Mouse (Mus musculus): Measurements from ENCODE around the gene Fam189b. TPM values are rescaled to one million over a fixed set of nuclear protein-coding genes. Genes with fewer than 3 reads are reported as not detected.

Fam189b gene
- total and polyA plus RNA-seq, 3 experiments: 1.1 to 8.4 (median 2.2) TPM

DNA sequence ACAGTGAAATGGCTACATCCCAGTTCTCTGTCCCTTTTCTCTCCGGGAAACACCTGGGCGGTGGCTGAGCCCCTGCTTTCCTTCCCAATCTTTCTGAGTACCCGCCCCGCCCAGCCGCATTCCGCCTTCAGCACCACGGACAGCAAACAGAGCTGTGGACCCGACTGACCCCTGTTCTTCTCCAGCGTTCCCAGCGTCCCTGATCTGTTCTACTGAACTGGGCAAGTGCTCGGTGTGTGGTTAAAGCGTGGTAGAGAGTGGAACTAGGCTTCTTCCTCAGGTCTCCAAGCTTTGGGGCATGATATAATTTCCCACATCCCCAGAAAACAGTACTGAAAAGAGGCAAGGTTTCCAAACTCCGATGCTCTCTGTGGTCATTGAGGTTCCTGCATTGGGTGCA, 23.7 kb upstream of the Fam189b start:
- Histone ChIP-seq H3K4me3 (replicated peaks in 1 of 3; ENCODE audit: low read depth in 2 of 3, low read length in 2 of 3, poor library complexity in 1 of 3) (peak overlapping the region; percentile 44 to 78 (median 58)), H3K4me2 (ENCODE audit: insufficient read depth, low read depth, poor library complexity, severe bottlenecking) (peak overlapping the region; percentile 79), H3K9me3 (replicated peaks; ENCODE audit: low read length) (no peaks in the 10 kb centered on the region), H3K36me3 (replicated peaks in 1 of 2; ENCODE audit: control insufficient read depth in 1 of 2, insufficient read depth in 1 of 2, low read length in 1 of 2) (peaks cover 0 to 9% of the 10 kb centered on the region in 2 experiments), H3K79me2 (replicated peaks; ENCODE audit: control insufficient read depth, extremely low read depth, insufficient read depth, poor library complexity, severe bottlenecking) (no peaks in the 10 kb centered on the region), H3K4me1 (ENCODE audit: control insufficient read depth in 1 of 2, insufficient read depth in 2 of 2) (peaks cover 0 to 32% of the 10 kb centered on the region in 2 experiments; a peak in 3 of 4 replicates), H3K27me3 (replicated peaks) (no peaks in the 10 kb centered on the region), H3K9ac (ENCODE audit: insufficient read depth, low read depth) (0 out of 2 replicates have a peak overlapping the region, but pooled peaks have one; percentile 36), H3K27ac (ENCODE audit: insufficient read depth, low read depth) (no peak overlapping the region)
- dilution Hi-C loops (cut with MboI; ENCODE audit: extremely low pct_ligation_motif_present, extremely low pct_unique_long_range_greater_than_20kb, low sequenced_read_pairs) (no loop called here), in situ Hi-C loops (cut with MboI; ENCODE audit: low pct_ligation_motif_present, low pct_unique_long_range_greater_than_20kb, low sequenced_read_pairs) (loop anchor here (5.0 kb wide), 1 partner anchor 67 kb away; the partner anchor contains the start of gene Rusc1)
- TF ChIP-seq SIN3A (IDR thresholded peaks at IDR 0.05; ENCODE audit: low read length) (peak; percentile 95), MXI1 (IDR thresholded peaks at IDR 0.05; ENCODE audit: low read depth, low read length) (peak; percentile 77), MEF2A (IDR thresholded peaks at IDR 0.05; ENCODE audit: borderline replicate concordance, low read depth, low read length) (no peak), IRF4 (IDR thresholded peaks at IDR 0.05; ENCODE audit: low read depth, low read length) (no peak), MAX (IDR thresholded peaks at IDR 0.05; ENCODE audit: low read length) (no peak), UBTF (IDR thresholded peaks at IDR 0.05; ENCODE audit: low read depth, low read length) (0 out of 2 replicates have a peak, but pooled peaks have one; percentile 14)
- no peak for DNase-seq (ENCODE audit: extremely low read depth)

GRCm38 (mm10) chr3:89159616-89160344, 23.2 kb upstream of the Fam189b start, which contains the start of gene Hcn3:
Hcn3 (minus strand) TSS chr3:89160196.
- Histone ChIP-seq H3K4me1 (ENCODE audit: control insufficient read depth in 1 of 2, insufficient read depth in 2 of 2) (peaks cover 0 to 32% of the 10 kb centered on the region in 2 experiments; a peak in 3 of 4 replicates), H3K4me3 (replicated peaks in 1 of 3; ENCODE audit: low read depth in 2 of 3, low read length in 2 of 3, poor library complexity in 1 of 3) (peak within 1 kb of the TSS; percentile 44 to 78 (median 58)), H3K36me3 (replicated peaks in 1 of 2; ENCODE audit: control insufficient read depth in 1 of 2, insufficient read depth in 1 of 2, low read length in 1 of 2) (peaks cover 0 to 8% of the 10 kb centered on the region in 2 experiments), H3K9ac (ENCODE audit: insufficient read depth, low read depth) (peak within 1 kb of the TSS; percentile 36; the same call in 1 of the 2 replicates), H3K79me2 (replicated peaks; ENCODE audit: control insufficient read depth, extremely low read depth, insufficient read depth, poor library complexity, severe bottlenecking) (no peaks in the 10 kb centered on the region), H3K9me3 (replicated peaks; ENCODE audit: low read length) (no peaks in the 10 kb centered on the region), H3K27ac (ENCODE audit: insufficient read depth, low read depth) (no peak within 1 kb of the TSS), H3K4me2 (ENCODE audit: insufficient read depth, low read depth, poor library complexity, severe bottlenecking) (peak within 1 kb of the TSS; percentile 79), H3K27me3 (replicated peaks) (no peaks in the 10 kb centered on the region)
- peak; percentile 84 for DNase-seq (ENCODE audit: extremely low read depth)
- in situ Hi-C loops (cut with MboI; ENCODE audit: low pct_ligation_motif_present, low pct_unique_long_range_greater_than_20kb, low sequenced_read_pairs): loop anchor here (5.0 kb wide), 1 partner anchor 67 kb away; the partner anchor contains the start of gene Rusc1
- TF ChIP-seq KAT2A (IDR thresholded peaks at IDR 0.05; ENCODE audit: insufficient replicate concordance, low read length) (no peak), CHD2 (IDR thresholded peaks at IDR 0.05; ENCODE audit: low read length) (no peak), CHD1 (IDR thresholded peaks at IDR 0.05; ENCODE audit: low read depth, low read length) (no peak), CTCF (conservative IDR thresholded peaks at IDR 0.05 in 1 of 2, IDR thresholded peaks at IDR 0.05 in 1 of 2; ENCODE audit: low read depth in 2 of 2, low read length in 2 of 2) (peak in 1 of 2 experiments; percentile 72; a peak in 2 of 4 replicates), POLR2A (IDR thresholded peaks at IDR 0.05; ENCODE audit: low read depth, low read length) (peak; percentile 32; the same call in 1 of the 2 replicates), GABPA (IDR thresholded peaks at IDR 0.05; ENCODE audit: insufficient replicate concordance, low read depth, low read length) (no peak), E2F4 (IDR thresholded peaks at IDR 0.05; ENCODE audit: insufficient replicate concordance, low read depth, low read length) (no peak), MXI1 (IDR thresholded peaks at IDR 0.05; ENCODE audit: low read depth, low read length) (peak; percentile 98), MAZ (IDR thresholded peaks at IDR 0.05; ENCODE audit: low read depth, low read length) (peak; percentile 68; the same call in 1 of the 2 replicates), UBTF (IDR thresholded peaks at IDR 0.05; ENCODE audit: low read depth, low read length) (no peak), NRF1 (IDR thresholded peaks at IDR 0.05; ENCODE audit: low read depth, low read length) (peak; percentile 52), MAX (IDR thresholded peaks at IDR 0.05; ENCODE audit: low read length) (peak; percentile 26; the same call in 1 of the 2 replicates), SIN3A (IDR thresholded peaks at IDR 0.05; ENCODE audit: low read length) (peak; percentile 32; the same call in 1 of the 2 replicates), SMC3 (IDR thresholded peaks at IDR 0.05; ENCODE audit: low read depth, low read length) (peak; percentile 58), ZMIZ1 (IDR thresholded peaks at IDR 0.05; ENCODE audit: low read depth, low read length) (no peak), MEF2A (IDR thresholded peaks at IDR 0.05; ENCODE audit: borderline replicate concordance, low read depth, low read length) (no peak), RAD21 (IDR thresholded peaks at IDR 0.05; ENCODE audit: low read depth, low read length) (peak; percentile 9), TCF12 (IDR thresholded peaks at IDR 0.05; ENCODE audit: low read depth, low read length) (peak; percentile 36; the same call in 1 of the 2 replicates), BHLHE40 (IDR thresholded peaks at IDR 0.05; ENCODE audit: low read depth, low read length) (peak; percentile 57), USF1 (IDR thresholded peaks at IDR 0.05; ENCODE audit: low read depth, low read length) (no peak), NELFE (IDR thresholded peaks at IDR 0.05; ENCODE audit: low read depth, low read length) (no peak)
- dilution Hi-C loops (cut with MboI; ENCODE audit: extremely low pct_ligation_motif_present, extremely low pct_unique_long_range_greater_than_20kb, low sequenced_read_pairs): no loop called here
